Mouse (Mus musculus): ENCODE measurements at regions not wholly inside any gene's neighbourhood (a gene's known extent, or its start where the extent isn't known, plus 50 kb on each side); places are given as distances from the start of the nearest gene placed in this dataset.

DNA sequence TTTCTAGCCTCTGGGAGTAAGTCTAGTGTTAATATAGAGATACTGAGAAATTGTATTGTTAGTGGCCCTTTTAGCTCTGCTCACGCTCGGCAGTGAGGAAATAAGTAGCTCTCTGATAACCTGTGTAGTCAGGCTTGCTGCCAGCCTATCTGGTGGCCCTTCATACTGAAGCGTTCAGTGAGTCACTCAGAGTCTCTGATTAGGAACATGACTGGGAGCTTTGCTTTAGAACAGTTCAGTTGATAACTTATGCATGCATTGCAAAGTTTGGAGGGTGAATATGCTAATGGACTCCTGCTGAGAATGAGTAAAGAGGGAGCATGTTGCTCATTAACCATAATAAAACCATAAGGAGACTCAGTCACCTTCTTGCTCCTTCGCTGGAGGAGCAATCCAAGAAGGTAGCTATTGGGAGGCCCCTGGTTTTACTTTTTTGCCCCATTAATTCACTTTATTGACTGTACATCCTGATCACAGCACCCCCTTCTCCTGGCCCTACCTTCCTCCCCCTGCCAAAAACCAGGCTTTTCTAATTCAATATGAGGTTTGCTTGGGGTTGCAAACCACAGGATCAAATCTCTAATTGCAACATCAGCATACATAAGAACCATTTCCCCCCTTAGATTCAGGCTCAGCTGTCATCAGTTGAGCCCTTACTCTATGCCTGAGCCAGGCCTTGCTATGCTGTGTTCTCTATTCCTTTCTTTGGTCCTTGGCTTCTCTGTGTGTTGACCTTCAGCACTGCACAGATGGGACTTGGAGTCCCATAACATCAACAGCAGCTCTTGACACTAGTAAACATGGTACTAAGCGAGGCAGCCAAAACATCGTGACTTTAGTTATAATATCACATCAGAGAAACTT is 342.3 kb downstream of the Fam84a start:
- DNase-seq (ENCODE audit: low spot score) = no peak

GRCm38 (mm10) chr12:13779752-13780151 is 372.1 kb downstream of the Fam84a start:
- H3K36me3 ChIP-seq = no peaks in the 10 kb centered on the region
- no peaks in the 10 kb centered on the region for H3K4me1 ChIP-seq
- DNase-seq (ENCODE audit: low spot score) = no peak
- H3K4me3 ChIP-seq = no peak overlapping the region
- WGBS = 86% methylated on average over 2 of the region's 2 CpGs
- no peak overlapping the region for H3K27ac ChIP-seq
- H3K9me3 ChIP-seq = no peaks in the 10 kb centered on the region
- H3K27me3 ChIP-seq (ENCODE audit: insufficient read depth, poor library complexity, severe bottlenecking) = no peaks in the 10 kb centered on the region

More for the DNA sequence above, 342.3 kb downstream of the Fam84a start:
- Histone ChIP-seq H3K27me3 (ENCODE audit: insufficient read depth, poor library complexity, severe bottlenecking) (no peaks in the 10 kb centered on the region), H3K27ac (no peak overlapping the region), H3K4me3 (no peak overlapping the region), H3K4me1 (no peaks in the 10 kb centered on the region), H3K36me3 (no peaks in the 10 kb centered on the region), H3K9me3 (no peaks in the 10 kb centered on the region)
- WGBS = 54% methylated on average over 6 of the region's 6 CpGs

- DNase-seq (ENCODE audit: low spot score) = no peak
- H3K27me3 ChIP-seq (ENCODE audit: insufficient read depth, poor library complexity, severe bottlenecking) = no peaks in the 10 kb centered on the region
- H3K9me3 ChIP-seq = no peaks in the 10 kb centered on the region
- WGBS = 72% methylated on average over 1 of the region's 1 CpGs
- H3K36me3 ChIP-seq = no peaks in the 10 kb centered on the region
- H3K4me3 ChIP-seq = no peak overlapping the region
- H3K27ac ChIP-seq = no peak overlapping the region
- no peaks in the 10 kb centered on the region for H3K4me1 ChIP-seq
Observed at GRCm38 (mm10) chr12:13776687-13777086, 375.2 kb downstream of the Fam84a start.

- WGBS = 69% methylated on average over 2 of the region's 2 CpGs
Observed at GRCm38 (mm10) chr12:13769696-13770095, 382.2 kb downstream of the Fam84a start.

DNA sequence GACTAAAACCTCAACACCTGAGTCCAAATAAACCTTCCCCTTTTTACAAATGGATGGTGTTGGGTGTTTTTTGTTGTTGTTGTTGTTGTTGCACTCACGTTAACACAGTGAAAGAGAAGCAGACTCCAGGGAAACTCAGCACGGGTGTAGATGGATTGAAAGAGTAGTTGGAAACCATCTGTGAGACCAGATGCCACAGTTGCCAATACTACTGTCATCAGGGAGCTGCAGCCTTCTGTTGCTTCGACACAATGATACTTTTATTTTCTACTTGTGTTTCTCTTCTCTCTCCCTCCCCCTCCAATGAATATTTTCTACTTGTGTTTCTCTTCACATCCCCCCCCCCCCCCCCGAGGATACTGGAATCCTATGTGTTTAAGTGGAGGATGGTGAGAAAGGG is 382.7 kb downstream of the Fam84a start:
- Histone ChIP-seq H3K27me3 (ENCODE audit: insufficient read depth, poor library complexity, severe bottlenecking) (no peaks in the 10 kb centered on the region), H3K9me3 (no peaks in the 10 kb centered on the region), H3K36me3 (no peaks in the 10 kb centered on the region), H3K27ac (no peak overlapping the region), H3K4me3 (no peak overlapping the region), H3K4me1 (no peaks in the 10 kb centered on the region)
- DNase-seq (ENCODE audit: low spot score) = no peak
- 78% methylated on average over 4 of the region's 4 CpGs for WGBS

More at GRCm38 (mm10) chr12:13769696-13770095, 382.2 kb downstream of the Fam84a start:
- H3K36me3 ChIP-seq = no peaks in the 10 kb centered on the region
- DNase-seq (ENCODE audit: low spot score) = no peak
- H3K4me1 ChIP-seq = no peaks in the 10 kb centered on the region
- H3K27ac ChIP-seq = no peak overlapping the region
- H3K27me3 ChIP-seq (ENCODE audit: insufficient read depth, poor library complexity, severe bottlenecking) = no peaks in the 10 kb centered on the region
- H3K9me3 ChIP-seq = no peaks in the 10 kb centered on the region
- H3K4me3 ChIP-seq = no peak overlapping the region

- no peaks in the 10 kb centered on the region for H3K4me1 ChIP-seq
- H3K36me3 ChIP-seq = no peaks in the 10 kb centered on the region
- H3K4me3 ChIP-seq = no peak overlapping the region
- no peak overlapping the region for H3K27ac ChIP-seq
- 91% methylated on average over 3 of the region's 3 CpGs for WGBS
- DNase-seq (ENCODE audit: low spot score) = no peak
- no peaks in the 10 kb centered on the region for H3K9me3 ChIP-seq
- H3K27me3 ChIP-seq (ENCODE audit: insufficient read depth, poor library complexity, severe bottlenecking) = no peaks in the 10 kb centered on the region
Observed at GRCm38 (mm10) chr12:13766486-13766885, 385.4 kb downstream of the Fam84a start.

DNA sequence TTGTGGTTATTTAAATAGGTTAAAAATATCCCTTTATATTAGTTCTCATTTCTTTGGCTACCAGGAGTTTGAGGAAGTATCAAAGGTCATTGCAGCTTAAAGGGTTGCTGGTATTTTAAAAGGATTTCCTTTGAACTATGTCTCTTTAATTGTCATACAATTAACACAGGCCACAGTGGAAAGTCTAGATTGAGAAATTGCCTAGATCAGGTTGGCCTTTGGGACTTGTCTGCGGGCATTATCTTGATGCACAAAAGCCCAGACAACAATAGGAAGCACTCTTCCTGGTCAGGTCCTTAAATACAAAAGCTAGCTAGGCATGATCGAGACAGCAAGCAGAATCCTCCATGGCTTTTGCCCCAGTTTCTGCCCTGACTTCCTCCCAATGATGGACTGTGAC is 398.0 kb downstream of the Fam84a start:
- Histone ChIP-seq H3K4me1 (no peaks in the 10 kb centered on the region), H3K9me3 (no peaks in the 10 kb centered on the region), H3K36me3 (no peaks in the 10 kb centered on the region), H3K27ac (no peak overlapping the region), H3K4me3 (no peak overlapping the region), H3K27me3 (ENCODE audit: insufficient read depth, poor library complexity, severe bottlenecking) (no peaks in the 10 kb centered on the region)
- no peak for DNase-seq (ENCODE audit: low spot score)
- 73% methylated on average over 2 of the region's 2 CpGs for WGBS

DNA sequence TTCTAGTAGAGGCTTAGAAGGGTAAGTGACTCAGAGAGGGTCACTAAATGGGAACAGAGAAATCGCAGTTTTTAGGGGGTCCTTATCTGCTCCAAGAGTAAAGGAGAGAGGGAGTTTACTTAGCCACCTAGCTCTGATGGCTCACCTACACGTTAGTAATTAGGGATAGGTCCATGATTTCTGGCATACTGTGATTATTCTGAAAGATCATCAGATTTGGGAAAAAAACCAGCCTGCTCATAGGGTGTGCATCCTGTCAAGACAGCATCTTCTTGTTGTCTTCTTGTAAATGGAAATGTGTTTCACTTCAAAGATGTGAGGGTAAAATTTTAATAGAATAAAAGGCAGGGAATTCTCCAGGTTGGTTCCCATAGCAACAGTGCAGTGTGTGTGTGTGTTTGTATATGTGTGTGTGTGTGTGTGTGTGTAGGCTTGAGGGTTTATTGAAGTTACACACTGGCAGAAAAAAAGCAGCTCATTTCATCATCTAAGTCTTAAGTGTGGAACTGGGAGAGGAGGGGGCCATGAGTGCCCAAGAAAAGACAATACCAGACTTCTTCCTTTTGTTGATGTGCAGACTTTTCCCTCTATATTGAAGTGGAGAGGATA is 407.4 kb downstream of the Fam84a start:
- Histone ChIP-seq H3K4me3 (no peak overlapping the region), H3K36me3 (no peaks in the 10 kb centered on the region), H3K9me3 (no peaks in the 10 kb centered on the region), H3K27ac (no peak overlapping the region), H3K4me1 (no peaks in the 10 kb centered on the region), H3K27me3 (ENCODE audit: insufficient read depth, poor library complexity, severe bottlenecking) (no peaks in the 10 kb centered on the region)
- no peak for DNase-seq (ENCODE audit: low spot score)
- 72% methylated on average over 2 of the region's 2 CpGs for WGBS

GRCm38 (mm10) chr12:13729901-13730637 is 421.8 kb downstream of the Fam84a start:
- no peaks in the 10 kb centered on the region for H3K27me3 ChIP-seq (ENCODE audit: insufficient read depth, poor library complexity, severe bottlenecking)
- H3K4me1 ChIP-seq = no peaks in the 10 kb centered on the region
- H3K4me3 ChIP-seq = no peak overlapping the region
- H3K36me3 ChIP-seq = no peaks in the 10 kb centered on the region
- no peak overlapping the region for H3K27ac ChIP-seq
- H3K9me3 ChIP-seq = no peaks in the 10 kb centered on the region
- WGBS = 85% methylated on average over 2 of the region's 2 CpGs
- no peak for DNase-seq (ENCODE audit: low spot score)

DNA sequence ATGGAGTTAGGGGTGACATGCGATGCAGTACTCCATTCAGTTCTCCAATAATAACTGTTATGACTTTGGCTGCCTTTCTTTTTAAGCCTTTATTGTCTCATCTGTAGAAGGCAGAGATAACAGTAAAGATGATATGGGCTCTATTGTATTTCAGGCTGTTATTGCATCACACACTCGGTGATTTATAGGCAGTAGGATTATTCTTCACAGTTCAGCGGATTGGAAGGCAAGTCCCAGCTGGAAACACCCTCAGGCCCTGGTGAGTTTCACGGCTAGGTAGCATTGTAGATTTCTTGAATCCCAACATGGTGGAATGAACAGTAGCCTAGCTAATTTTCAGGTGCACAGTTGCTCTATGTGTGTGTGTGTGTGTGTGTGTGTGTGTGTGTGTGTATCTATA is 422.9 kb downstream of the Fam84a start:
- H3K36me3 ChIP-seq = no peaks in the 10 kb centered on the region
- no peak for DNase-seq (ENCODE audit: low spot score)
- H3K4me1 ChIP-seq = no peaks in the 10 kb centered on the region
- H3K9me3 ChIP-seq = no peaks in the 10 kb centered on the region
- 80% methylated on average over 4 of the region's 4 CpGs for WGBS
- H3K27me3 ChIP-seq (ENCODE audit: insufficient read depth, poor library complexity, severe bottlenecking) = no peaks in the 10 kb centered on the region
- no peak overlapping the region for H3K27ac ChIP-seq
- H3K4me3 ChIP-seq = no peak overlapping the region

DNA sequence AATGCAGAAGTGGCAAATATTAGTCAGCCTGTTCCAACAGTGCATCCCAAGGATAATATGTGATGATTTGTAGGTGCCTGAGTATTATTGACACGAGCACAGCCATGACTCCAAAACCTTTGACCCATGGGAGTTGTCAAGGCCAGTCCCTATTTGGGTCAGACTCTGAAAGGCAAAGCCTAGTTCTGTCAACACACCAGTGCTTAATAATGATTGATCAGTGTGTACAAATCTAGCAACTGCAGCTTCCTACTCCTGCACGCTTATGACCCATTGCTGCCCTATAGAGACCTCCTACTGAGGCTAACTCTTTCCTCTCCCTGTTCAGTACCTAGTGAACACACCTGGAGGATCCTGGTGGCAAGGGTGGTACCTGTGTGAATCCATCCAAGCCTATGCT is 427.3 kb downstream of the Fam84a start:
- 72% methylated on average over 2 of the region's 2 CpGs for WGBS
- no peaks in the 10 kb centered on the region for H3K4me1 ChIP-seq
- H3K27ac ChIP-seq = no peak overlapping the region
- H3K36me3 ChIP-seq = no peaks in the 10 kb centered on the region
- H3K4me3 ChIP-seq = no peak overlapping the region
- no peaks in the 10 kb centered on the region for H3K27me3 ChIP-seq (ENCODE audit: insufficient read depth, poor library complexity, severe bottlenecking)
- no peaks in the 10 kb centered on the region for H3K9me3 ChIP-seq
- no peak for DNase-seq (ENCODE audit: low spot score)

GRCm38 (mm10) chr12:13709806-13710205 is 440.9 kb downstream of the Nbas start:
- no peaks in the 10 kb centered on the region for H3K27me3 ChIP-seq (ENCODE audit: insufficient read depth, poor library complexity, severe bottlenecking)
- no peaks in the 10 kb centered on the region for H3K36me3 ChIP-seq
- H3K4me1 ChIP-seq = peaks cover 4% of the 10 kb centered on the region; the same call in 1 of the 2 replicates
- H3K4me3 ChIP-seq = no peak overlapping the region
- no peaks in the 10 kb centered on the region for H3K9me3 ChIP-seq
- WGBS = 90% methylated on average over 3 of the region's 3 CpGs
- H3K27ac ChIP-seq = no peak overlapping the region
- DNase-seq (ENCODE audit: low spot score) = peak; percentile 10

- Histone ChIP-seq H3K27ac (no peak overlapping the region), H3K4me3 (no peak overlapping the region), H3K27me3 (ENCODE audit: insufficient read depth, poor library complexity, severe bottlenecking) (no peaks in the 10 kb centered on the region), H3K4me1 (no peaks in the 10 kb centered on the region), H3K36me3 (no peaks in the 10 kb centered on the region), H3K9me3 (no peaks in the 10 kb centered on the region)
- peak; percentile 66 for DNase-seq (ENCODE audit: low spot score)
- WGBS = 79% methylated on average over 5 of the region's 5 CpGs
Observed at GRCm38 (mm10) chr12:13707747-13708146, 438.8 kb downstream of the Nbas start.

Measured in heart, embryonic 10.5 days (tissue).